In genomic region chr14:63054729-63055128, GRCm38 (mm10) we compare ENCODE assay signal across 8 mouse cellular contexts. TPM values are rescaled to one million over a fixed set of nuclear protein-coding genes. Genes with fewer than 3 reads are reported as not detected.
DNase-seq lines count a peak whose midpoint lies in the region; ATAC-seq lines count a peak whose summit lies in the region.

No protein-coding gene starts in this region.

- no peaks in the 10 kb centered on the region for H3K9me3 ChIP-seq in kidney, embryonic 14.5 days (ENCODE audit: control insufficient read depth, low read length)
- H3K9me3 ChIP-seq in forebrain, embryonic 11.5 days (ENCODE audit: control insufficient read depth, low read length): no peaks in the 10 kb centered on the region
- H3K9me3 ChIP-seq in neural tube, embryonic 14.5 days (ENCODE audit: control insufficient read depth, low read length): no peaks in the 10 kb centered on the region

- H3K9ac ChIP-seq in kidney, embryonic 14.5 days (ENCODE audit: low read depth, low read length): no peak overlapping the region
- no peak overlapping the region for H3K9ac ChIP-seq in forebrain, embryonic 11.5 days (ENCODE audit: low read length)
- no peak overlapping the region for H3K9ac ChIP-seq in neural tube, embryonic 14.5 days (replicated peaks; ENCODE audit: low read depth, low read length)

- H3K4me1 ChIP-seq in kidney, embryonic 14.5 days (ENCODE audit: control insufficient read depth, insufficient read depth, low read length): no peaks in the 10 kb centered on the region
- no peaks in the 10 kb centered on the region for H3K4me1 ChIP-seq in forebrain, embryonic 11.5 days (replicated peaks; ENCODE audit: control insufficient read depth, insufficient read depth, low read length)
- H3K4me1 ChIP-seq in neural tube, embryonic 14.5 days (ENCODE audit: control insufficient read depth, insufficient read depth, low read length): no peaks in the 10 kb centered on the region

- H3K27me3 ChIP-seq in kidney, embryonic 14.5 days (ENCODE audit: control insufficient read depth, insufficient read depth, low read length): no peaks in the 10 kb centered on the region
- no peaks in the 10 kb centered on the region for H3K27me3 ChIP-seq in forebrain, embryonic 11.5 days (ENCODE audit: control insufficient read depth, insufficient read depth, low read length)
- no peaks in the 10 kb centered on the region for H3K27me3 ChIP-seq in neural tube, embryonic 14.5 days (ENCODE audit: control insufficient read depth, insufficient read depth, low read length)

- intact Hi-C loops in heart, postnatal 14 days (cut with DNase I): no loop called here
- intact Hi-C loops in left cerebral cortex, postnatal 10 days (cut with DNase I): no loop called here

- H3K4me2 ChIP-seq in kidney, embryonic 14.5 days (replicated peaks; ENCODE audit: low read depth, low read length): no peak overlapping the region
- H3K4me2 ChIP-seq in forebrain, embryonic 11.5 days (ENCODE audit: low read depth, low read length, severe bottlenecking): no peak overlapping the region
- no peak overlapping the region for H3K4me2 ChIP-seq in neural tube, embryonic 14.5 days (ENCODE audit: low read depth, low read length)

- H3K4me3 ChIP-seq in kidney, embryonic 14.5 days (ENCODE audit: low read length): no peak overlapping the region
- H3K4me3 ChIP-seq in forebrain, embryonic 11.5 days (ENCODE audit: low read depth, low read length): no peak overlapping the region
- H3K4me3 ChIP-seq in neural tube, embryonic 14.5 days (ENCODE audit: low read depth, low read length): no peak overlapping the region

- DNase-seq in kidney, adult 18-20 months: no peak
- DNase-seq in brain, adult 2 months (ENCODE audit: low read depth, low spot score): peak; percentile 98
- no peak for DNase-seq in forebrain, embryonic 11.5 days (ENCODE audit: low spot score)
- DNase-seq in heart, postnatal 14 days: peak; percentile 65 to 85
- DNase-seq in left cerebral cortex, postnatal 10 days (ENCODE audit: extremely low spot score in 1 of 2, low spot score in 2 of 2): peak; percentile 4 to 43
- DNase-seq in B cell, adult 2 months: no peak

- H3K36me3 ChIP-seq in kidney, embryonic 14.5 days (ENCODE audit: control insufficient read depth, insufficient read depth, low read length): no peaks in the 10 kb centered on the region
- H3K36me3 ChIP-seq in forebrain, embryonic 11.5 days (ENCODE audit: control insufficient read depth, insufficient read depth, low read length): no peaks in the 10 kb centered on the region
- no peaks in the 10 kb centered on the region for H3K36me3 ChIP-seq in neural tube, embryonic 14.5 days (ENCODE audit: control insufficient read depth, insufficient read depth, low read length)

- H3K27ac ChIP-seq in kidney, embryonic 14.5 days (ENCODE audit: low read depth, low read length): no peak overlapping the region
- H3K27ac ChIP-seq in forebrain, embryonic 11.5 days (ENCODE audit: low read depth, low read length): no peak overlapping the region
- H3K27ac ChIP-seq in neural tube, embryonic 14.5 days (ENCODE audit: low read depth, low read length): no peak overlapping the region

- peak; percentile 87 for ATAC-seq in kidney, embryonic 14.5 days (ENCODE audit: low FRiP score, low TSS enrichment)
- ATAC-seq in forebrain, embryonic 11.5 days (replicated peaks; ENCODE audit: low FRiP score): peak; percentile 46; the same call in 1 of the 2 replicates
- ATAC-seq in neural tube, embryonic 14.5 days (ENCODE audit: low read depth): peak; percentile 74; the same call in 1 of the 2 replicates

- 32% methylated on average over 6 of the region's 6 CpGs for WGBS in kidney, embryonic 14.5 days
- 36% methylated on average over 6 of the region's 6 CpGs for WGBS in forebrain, embryonic 11.5 days
- WGBS in neural tube, embryonic 14.5 days: 27% methylated on average over 6 of the region's 6 CpGs

RNA-seq across cellular contexts. Expression of gene Defb30, which starts 5.0 kb away (rescaled TPM):
- polyA plus RNA-seq in kidney, embryonic 14.5 days (2014; fragmentation: Nextera tagmentation; extraction: Ambion mirVana): not detected in 2 replicates
- not detected in 2 replicates for polyA plus RNA-seq in forebrain, embryonic 11.5 days (2014; fragmentation: Nextera tagmentation; extraction: Ambion mirVana)
- not detected for total RNA-seq in heart, postnatal 14 days (2021)
- total RNA-seq in left cerebral cortex, postnatal 10 days (2021): not detected
- polyA plus RNA-seq in neural tube, embryonic 14.5 days (2014; fragmentation: Nextera tagmentation; extraction: Ambion mirVana): not detected in 2 replicates

RNA-seq across cellular contexts. Expression of gene Defb42, which starts 7.9 kb away (rescaled TPM):
- 0.57 TPM in 1 of 2 replicates, not detected in the other for polyA plus RNA-seq in kidney, embryonic 14.5 days (2014; fragmentation: Nextera tagmentation; extraction: Ambion mirVana)
- polyA plus RNA-seq in forebrain, embryonic 11.5 days (2014; fragmentation: Nextera tagmentation; extraction: Ambion mirVana): not detected in 2 replicates
- under 1 TPM; 0.38 to 0.44 TPM for total RNA-seq in heart, postnatal 14 days (2021)
- not detected for total RNA-seq in left cerebral cortex, postnatal 10 days (2021)
- polyA plus RNA-seq in neural tube, embryonic 14.5 days (2014; fragmentation: Nextera tagmentation; extraction: Ambion mirVana): 0.20 TPM in 1 of 2 replicates, not detected in the other

RNA-seq across cellular contexts. Expression of gene Defb43, which starts 43.2 kb away (rescaled TPM):
- polyA plus RNA-seq in kidney, embryonic 14.5 days (2014; fragmentation: Nextera tagmentation; extraction: Ambion mirVana): not detected in 2 replicates
- polyA plus RNA-seq in forebrain, embryonic 11.5 days (2014; fragmentation: Nextera tagmentation; extraction: Ambion mirVana): not detected in 2 replicates
- not detected for total RNA-seq in heart, postnatal 14 days (2021)
- total RNA-seq in left cerebral cortex, postnatal 10 days (2021): not detected
- polyA plus RNA-seq in neural tube, embryonic 14.5 days (2014; fragmentation: Nextera tagmentation; extraction: Ambion mirVana): not detected in 2 replicates

RNA-seq across cellular contexts. Expression of gene Defb47, which starts 56.9 kb away (rescaled TPM):
- polyA plus RNA-seq in kidney, embryonic 14.5 days (2014; fragmentation: Nextera tagmentation; extraction: Ambion mirVana): not detected in 2 replicates
- polyA plus RNA-seq in forebrain, embryonic 11.5 days (2014; fragmentation: Nextera tagmentation; extraction: Ambion mirVana): not detected in 2 replicates
- not detected for total RNA-seq in heart, postnatal 14 days (2021)
- total RNA-seq in left cerebral cortex, postnatal 10 days (2021): not detected
- not detected in 2 replicates for polyA plus RNA-seq in neural tube, embryonic 14.5 days (2014; fragmentation: Nextera tagmentation; extraction: Ambion mirVana)

Comparison
In these comparisons a context has a peak if more than half of its experiments do, and no peak if none do; other contexts are left out.
1. DNase-seq: peak in brain, adult 2 months (single experiment), heart, postnatal 14 days (2 of 2) and left cerebral cortex, postnatal 10 days (2 of 2); none in kidney, adult 18-20 months (single experiment), forebrain, embryonic 11.5 days (single experiment) and B cell, adult 2 months (0 of 2).
2. Peak in every context shown above with its lines, with median percentiles within 50 percentile points of each other: ATAC-seq.